Mouse (Mus musculus) heart, embryonic 15.5 days (tissue): ENCODE measurements around the gene Kalrn. TPM values are rescaled to one million over a fixed set of nuclear protein-coding genes. Genes with fewer than 3 reads are reported as not detected.

Experiments
- ATAC-seq: fragments of 200-750 bp; cut with Nextera tagmentation; replicated peaks from 2 replicates; pipeline ENCODE4 v1.8.0; 2017; ENCODE audit warnings: low read depth, moderate TSS enrichment; ENCODE audit not compliant: insufficient number of reproducible peaks, insufficient read depth, low FRiP score
- H3K27ac ChIP-seq: fragments of 300-500 bp; sonication (generic); 2 replicates; pipeline ENCODE4 v1.5.1; 2015; ENCODE audit warnings: mild to moderate bottlenecking, inconsistent platforms
- H3K27me3 ChIP-seq: fragments of 300-500 bp; sonication (generic); 2 replicates; pipeline ENCODE4 v1.6.1; 2015; ENCODE audit warnings: inconsistent platforms
- H3K36me3 ChIP-seq: fragments of 300-500 bp; sonication (generic); 2 replicates; pipeline ENCODE4 v1.6.1; 2015; ENCODE audit warnings: mild to moderate bottlenecking, inconsistent platforms
- H3K4me1 ChIP-seq: fragments of 300-500 bp; sonication (generic); replicated peaks from 2 replicates; pipeline ENCODE4 v1.6.1; 2015; ENCODE audit warnings: inconsistent platforms
- H3K4me2 ChIP-seq: fragments of 300-500 bp; sonication (generic); 2 replicates; pipeline ENCODE4 v1.6.1; 2015; ENCODE audit warnings: inconsistent platforms, mild to moderate bottlenecking, moderate library complexity
- H3K4me3 ChIP-seq: fragments of 300-500 bp; sonication (generic); 2 replicates; pipeline ENCODE4 v1.5.1; 2015; ENCODE audit warnings: mild to moderate bottlenecking, inconsistent platforms
- H3K9ac ChIP-seq: fragments of 300-500 bp; sonication (generic); 2 replicates; pipeline ENCODE4 v1.6.1; 2015; ENCODE audit warnings: mild to moderate bottlenecking, inconsistent platforms
- H3K9me3 ChIP-seq: fragments of 300-500 bp; sonication (generic); replicated peaks from 2 replicates; pipeline ENCODE4 v1.6.1; 2016; ENCODE audit warnings: inconsistent platforms
- WGBS: fragments of 180-500 bp; shearing (Covaris S2); methylation state at CpG from one replicate; pipeline ENCODE4 v1.1.7; 2015; ENCODE audit warnings: mixed read lengths; 5-methylcytosine and 5-hydroxymethylcytosine counted together
- polyA plus RNA-seq: library from polyadenylated mRNA; unstranded; fragments of >200 nt; fragmentation: Nextera tagmentation; extraction: Ambion mirVana; gene quantifications from 2 replicates; pipeline ENCODE4 v1.2.1, GENCODE M21; 2015

The Kalrn gene
- polyA plus RNA-seq, 1 experiment from 2014 or later, result 32.8 TPM

DNA sequence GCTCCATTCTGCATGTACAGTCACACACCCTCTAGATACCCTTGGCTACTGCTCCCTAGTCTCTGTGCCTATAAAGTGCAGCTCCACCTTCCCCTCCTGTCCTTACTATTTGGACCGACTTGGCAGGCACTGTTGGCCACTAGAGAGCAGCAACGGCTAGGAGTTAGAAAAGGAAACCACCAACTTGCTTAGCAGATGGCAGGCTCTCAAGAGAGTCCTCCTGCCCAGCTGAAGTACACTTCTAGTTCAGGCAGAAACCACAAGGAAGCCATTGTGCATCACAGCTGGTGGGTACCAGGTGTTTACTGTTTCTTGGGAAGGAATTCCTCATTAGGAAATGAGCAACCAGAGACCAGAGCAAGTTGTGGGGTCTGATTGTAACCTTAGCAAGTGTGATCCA lies 447.7 kb downstream of the Kalrn start:
- ATAC-seq, result 0 out of 2 replicates have a peak, but pooled peaks have one; percentile 50
- no peaks in the 10 kb centered on the region for H3K4me1 ChIP-seq
- H3K4me3 ChIP-seq, result no peak overlapping the region
- H3K4me2 ChIP-seq, result no peak overlapping the region
- H3K9ac ChIP-seq, result no peak overlapping the region
- 0% methylated on average over 2 of the region's 2 CpGs for WGBS
- H3K27ac ChIP-seq, result no peak overlapping the region
- no peaks in the 10 kb centered on the region for H3K27me3 ChIP-seq
- peaks cover 6% of the 10 kb centered on the region; the same call in 1 of the 2 replicates for H3K36me3 ChIP-seq
- no peaks in the 10 kb centered on the region for H3K9me3 ChIP-seq

DNA sequence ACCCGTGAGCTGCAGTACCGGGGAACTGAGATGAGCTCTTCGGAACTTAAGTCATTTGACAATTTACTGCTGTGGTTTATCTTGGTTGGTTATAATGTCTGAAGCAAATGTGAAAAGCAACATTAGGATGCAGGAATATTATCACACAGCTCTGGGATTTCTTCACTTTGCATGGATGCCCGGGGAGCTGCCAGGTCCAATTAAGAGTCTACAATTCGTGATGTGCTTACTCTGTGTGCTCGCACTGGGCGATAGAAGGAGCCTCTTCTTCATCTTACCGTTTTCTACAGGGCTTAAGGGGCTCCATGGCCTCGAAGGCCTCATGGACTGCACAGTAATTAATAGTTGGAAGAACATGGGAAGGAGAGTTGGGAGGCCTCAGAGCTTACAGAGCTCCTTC lies 450.8 kb downstream of the Kalrn start:
- 90% methylated on average over 9 of the region's 9 CpGs for WGBS
- Histone ChIP-seq H3K4me1 (no peaks in the 10 kb centered on the region), H3K9me3 (no peaks in the 10 kb centered on the region), H3K4me3 (no peak overlapping the region), H3K36me3 (no peaks in the 10 kb centered on the region), H3K27ac (no peak overlapping the region), H3K27me3 (no peaks in the 10 kb centered on the region), H3K4me2 (no peak overlapping the region), H3K9ac (no peak overlapping the region)
- no peak for ATAC-seq

DNA sequence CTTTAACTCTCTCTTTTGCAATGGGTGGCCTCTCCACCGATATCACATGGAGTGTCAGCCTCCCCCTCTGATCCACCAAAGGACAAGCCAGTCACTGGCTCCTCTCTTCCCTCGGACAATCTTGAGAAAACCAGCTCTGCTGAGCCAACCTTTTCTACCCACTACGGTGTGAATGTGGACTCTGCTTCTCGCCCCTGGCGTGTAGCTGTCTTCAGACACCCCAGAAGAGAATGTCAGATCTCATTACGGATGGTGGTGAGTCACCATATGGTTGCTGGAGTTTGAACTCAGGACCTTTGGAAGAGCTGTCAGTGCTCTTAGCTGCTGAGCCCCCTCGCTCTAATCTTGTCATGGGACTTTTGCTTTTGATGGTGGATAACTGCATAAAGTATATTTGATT lies 452.0 kb downstream of the Kalrn start:
- no peaks in the 10 kb centered on the region for H3K27me3 ChIP-seq
- no peak overlapping the region for H3K27ac ChIP-seq
- 75% methylated on average over 7 of the region's 7 CpGs for WGBS
- no peak overlapping the region for H3K4me3 ChIP-seq
- no peak overlapping the region for H3K4me2 ChIP-seq
- no peak for ATAC-seq
- no peaks in the 10 kb centered on the region for H3K9me3 ChIP-seq
- H3K36me3 ChIP-seq, result no peaks in the 10 kb centered on the region
- no peak overlapping the region for H3K9ac ChIP-seq
- H3K4me1 ChIP-seq, result no peaks in the 10 kb centered on the region

DNA sequence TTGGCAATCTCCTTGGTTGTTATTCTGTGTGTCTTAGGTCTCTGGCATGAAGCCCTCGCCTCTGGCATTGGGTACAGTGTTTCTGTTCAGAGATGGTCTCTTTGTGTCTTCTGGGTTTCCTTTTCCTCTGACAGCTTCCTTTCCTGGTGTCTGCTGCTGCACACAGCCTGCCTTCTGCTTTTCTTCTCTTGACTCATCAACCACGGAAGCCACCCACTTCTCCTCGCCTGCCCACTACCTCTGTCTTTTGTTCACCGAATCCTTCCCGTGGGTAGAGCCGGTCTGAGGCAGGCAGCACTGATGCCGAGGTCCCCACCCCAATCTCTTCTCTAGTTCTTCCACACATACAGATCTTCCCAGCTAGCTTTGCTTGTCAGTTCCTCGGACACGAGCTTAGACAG lies 452.5 kb downstream of the Kalrn start:
- H3K36me3 ChIP-seq, result peaks cover 3% of the 10 kb centered on the region; the same call in 1 of the 2 replicates
- ATAC-seq, result no peak
- no peak overlapping the region for H3K4me3 ChIP-seq
- no peak overlapping the region for H3K4me2 ChIP-seq
- no peak overlapping the region for H3K27ac ChIP-seq
- H3K27me3 ChIP-seq, result no peaks in the 10 kb centered on the region
- H3K9me3 ChIP-seq, result no peaks in the 10 kb centered on the region
- no peaks in the 10 kb centered on the region for H3K4me1 ChIP-seq
- H3K9ac ChIP-seq, result no peak overlapping the region
- 57% methylated on average over 9 of the region's 9 CpGs for WGBS

DNA sequence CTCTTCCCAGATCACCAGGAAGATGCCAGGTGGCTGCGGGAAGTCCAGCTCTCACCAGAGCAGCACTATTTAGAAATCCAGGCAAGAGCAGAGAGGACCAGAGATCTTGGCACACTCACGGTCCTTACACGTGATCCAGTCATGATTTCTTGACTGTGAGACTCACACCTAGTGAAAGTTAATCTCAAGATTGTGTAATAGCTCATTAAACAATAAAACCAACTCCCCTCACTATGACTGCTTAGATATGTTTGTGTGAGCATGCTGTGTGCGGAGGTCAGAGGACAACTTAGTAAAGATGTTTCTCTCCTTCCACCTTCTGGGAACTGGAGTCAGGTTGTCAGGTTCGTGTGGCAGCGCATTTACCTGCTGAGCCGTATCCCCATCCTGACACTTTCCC lies 453.5 kb downstream of the Kalrn start:
- H3K9me3 ChIP-seq, result no peaks in the 10 kb centered on the region
- no peak overlapping the region for H3K4me3 ChIP-seq
- peaks cover 4% of the 10 kb centered on the region; the same call in 1 of the 2 replicates for H3K36me3 ChIP-seq
- H3K27me3 ChIP-seq, result no peaks in the 10 kb centered on the region
- ATAC-seq, result no peak
- no peak overlapping the region for H3K4me2 ChIP-seq
- no peak overlapping the region for H3K27ac ChIP-seq
- 88% methylated on average over 7 of the region's 7 CpGs for WGBS
- H3K4me1 ChIP-seq, result no peaks in the 10 kb centered on the region
- no peak overlapping the region for H3K9ac ChIP-seq

DNA sequence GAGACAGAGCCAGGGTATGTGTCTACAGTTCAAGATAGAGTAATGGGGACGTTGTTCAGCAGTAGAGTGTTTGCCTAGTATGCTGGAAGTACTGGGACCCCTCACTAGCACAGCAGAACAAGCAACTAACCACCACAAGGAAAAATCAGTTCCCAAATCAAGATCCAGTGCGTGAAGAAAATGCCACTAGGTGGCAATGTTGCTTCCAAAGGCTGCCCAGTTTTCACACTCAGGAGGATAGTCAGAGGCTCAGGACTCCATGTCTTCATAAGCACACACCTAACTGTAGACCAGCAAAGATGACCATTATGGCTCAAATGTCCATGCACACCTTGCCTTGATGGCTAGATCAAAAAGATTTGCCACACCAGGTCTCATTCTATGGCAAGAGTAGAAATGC lies 454.0 kb downstream of the Kalrn start:
- H3K9me3 ChIP-seq, result no peaks in the 10 kb centered on the region
- no peak overlapping the region for H3K27ac ChIP-seq
- H3K4me2 ChIP-seq, result no peak overlapping the region
- H3K4me1 ChIP-seq, result no peaks in the 10 kb centered on the region
- ATAC-seq, result no peak
- H3K27me3 ChIP-seq, result no peaks in the 10 kb centered on the region
- H3K36me3 ChIP-seq, result peaks cover 4% of the 10 kb centered on the region; the same call in 1 of the 2 replicates
- WGBS, result 31% methylated on average over 2 of the region's 2 CpGs
- H3K9ac ChIP-seq, result no peak overlapping the region
- H3K4me3 ChIP-seq, result no peak overlapping the region

GRCm38 (mm10) chr16:34114665-34115064 lies 458.7 kb downstream of the Kalrn start:
- H3K27me3 ChIP-seq, result no peaks in the 10 kb centered on the region
- H3K36me3 ChIP-seq, result peaks cover 4% of the 10 kb centered on the region; the same call in 1 of the 2 replicates
- H3K4me3 ChIP-seq, result no peak overlapping the region
- no peak for ATAC-seq
- H3K9ac ChIP-seq, result no peak overlapping the region
- no peak overlapping the region for H3K4me2 ChIP-seq
- H3K27ac ChIP-seq, result no peak overlapping the region
- no peaks in the 10 kb centered on the region for H3K9me3 ChIP-seq
- WGBS, result 6% methylated on average over 3 of the region's 3 CpGs
- peaks cover 6% of the 10 kb centered on the region for H3K4me1 ChIP-seq

- WGBS, result 90% methylated on average over 9 of the region's 9 CpGs
- H3K27ac ChIP-seq, result no peak overlapping the region
Measured at GRCm38 (mm10) chr16:34113150-34113549, 460.2 kb downstream of the Kalrn start.

DNA sequence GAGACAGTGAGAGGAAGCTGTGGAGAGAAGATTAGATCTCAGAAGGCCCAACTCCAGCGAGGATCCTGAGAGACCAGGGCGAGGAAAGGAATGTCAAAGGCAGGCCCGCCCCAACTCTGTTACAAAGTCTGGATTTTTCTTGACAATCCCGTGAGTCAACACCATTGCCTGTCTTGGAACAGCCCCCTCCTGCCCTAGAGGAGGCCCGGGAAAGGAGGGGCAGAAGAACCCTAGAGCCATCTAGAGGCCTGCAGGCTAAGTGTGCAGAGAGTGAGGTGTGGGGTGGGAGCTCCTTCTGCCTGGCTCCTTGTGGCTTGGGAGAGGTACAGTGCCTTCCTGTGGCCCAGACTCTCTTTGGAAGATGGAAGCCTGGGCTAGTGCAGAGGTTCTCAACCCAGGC lies 460.8 kb downstream of the Kalrn start:
- peaks cover 4% of the 10 kb centered on the region; the same call in 1 of the 2 replicates for H3K36me3 ChIP-seq
- no peaks in the 10 kb centered on the region for H3K9me3 ChIP-seq
- no peaks in the 10 kb centered on the region for H3K27me3 ChIP-seq
- H3K27ac ChIP-seq, result no peak overlapping the region
- no peak overlapping the region for H3K4me3 ChIP-seq
- no peak overlapping the region for H3K9ac ChIP-seq
- H3K4me2 ChIP-seq, result no peak overlapping the region
- peaks cover 9% of the 10 kb centered on the region for H3K4me1 ChIP-seq
- peak; percentile 56; the same call in 1 of the 2 replicates for ATAC-seq
- 12% methylated on average over 5 of the region's 5 CpGs for WGBS

More at GRCm38 (mm10) chr16:34113150-34113549, 460.2 kb downstream of the Kalrn start:
- peaks cover 4% of the 10 kb centered on the region; the same call in 1 of the 2 replicates for H3K36me3 ChIP-seq
- no peaks in the 10 kb centered on the region for H3K9me3 ChIP-seq
- peaks cover 6% of the 10 kb centered on the region for H3K4me1 ChIP-seq
- H3K9ac ChIP-seq, result no peak overlapping the region
- ATAC-seq, result no peak
- H3K27me3 ChIP-seq, result no peaks in the 10 kb centered on the region
- no peak overlapping the region for H3K4me3 ChIP-seq
- H3K4me2 ChIP-seq, result no peak overlapping the region

- no peaks in the 10 kb centered on the region for H3K27me3 ChIP-seq
- H3K9ac ChIP-seq, result no peak overlapping the region
- no peak for ATAC-seq
- H3K36me3 ChIP-seq, result peaks cover 4% of the 10 kb centered on the region; the same call in 1 of the 2 replicates
- no peak overlapping the region for H3K27ac ChIP-seq
- H3K4me2 ChIP-seq, result no peak overlapping the region
- H3K4me3 ChIP-seq, result no peak overlapping the region
- peaks cover 9% of the 10 kb centered on the region for H3K4me1 ChIP-seq
- H3K9me3 ChIP-seq, result no peaks in the 10 kb centered on the region
- 86% methylated on average over 7 of the region's 7 CpGs for WGBS
Measured at GRCm38 (mm10) chr16:34110840-34111625, 462.3 kb downstream of the Kalrn start.

DNA sequence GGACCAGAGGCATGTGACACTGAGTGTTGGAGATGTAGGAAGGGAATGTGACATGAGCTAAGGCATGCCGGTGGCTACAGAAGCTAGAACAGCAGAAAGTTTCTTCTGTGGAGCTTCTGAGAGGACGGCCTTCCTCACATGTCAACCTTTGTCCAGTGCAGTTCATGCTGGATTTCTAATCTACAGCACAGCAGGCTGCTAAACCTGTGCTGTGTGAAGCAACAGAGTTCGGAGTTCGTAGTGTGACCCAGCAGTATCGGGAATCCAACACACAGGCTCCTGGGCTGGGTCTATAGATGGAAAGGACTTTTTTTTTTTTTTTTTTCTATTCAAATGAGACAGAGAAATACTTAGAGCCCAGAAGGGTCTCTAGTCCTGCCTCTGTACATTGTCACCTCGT lies 468.9 kb downstream of the Kalrn start:
- WGBS, result 81% methylated on average over 6 of the region's 6 CpGs
- no peaks in the 10 kb centered on the region for H3K36me3 ChIP-seq

GRCm38 (mm10) chr16:34102742-34103141 lies 470.6 kb downstream of the Kalrn start:
- no peak overlapping the region for H3K4me3 ChIP-seq
- peaks cover 15% of the 10 kb centered on the region for H3K4me1 ChIP-seq
- no peak overlapping the region for H3K9ac ChIP-seq
- peak overlapping the region; percentile 60 for H3K27ac ChIP-seq
- no peak overlapping the region for H3K4me2 ChIP-seq
- H3K9me3 ChIP-seq, result no peaks in the 10 kb centered on the region
- no peak for ATAC-seq
- WGBS, result 24% methylated on average over 5 of the region's 5 CpGs
- no peaks in the 10 kb centered on the region for H3K36me3 ChIP-seq
- no peaks in the 10 kb centered on the region for H3K27me3 ChIP-seq

More for the DNA sequence above, 468.9 kb downstream of the Kalrn start:
- H3K27me3 ChIP-seq, result no peaks in the 10 kb centered on the region
- no peak overlapping the region for H3K9ac ChIP-seq
- H3K4me2 ChIP-seq, result no peak overlapping the region
- no peak for ATAC-seq
- no peaks in the 10 kb centered on the region for H3K9me3 ChIP-seq
- H3K4me1 ChIP-seq, result peaks cover 18% of the 10 kb centered on the region
- H3K4me3 ChIP-seq, result no peak overlapping the region
- no peak overlapping the region for H3K27ac ChIP-seq
